Mouse (Mus musculus) intestine, embryonic 14.5 days (tissue): Measurements from ENCODE around the gene Dnajb13. TPM values are rescaled to one million over a fixed set of nuclear protein-coding genes. Genes with fewer than 3 reads are reported as not detected.

Experiments used
- ATAC-seq: fragments of 200-750 bp; cut with Nextera tagmentation; replicated peaks from 2 replicates; pipeline ENCODE4 v1.8.0; 2017; ENCODE audit warnings: low read depth, moderate number of reproducible peaks, moderate TSS enrichment, moderate library complexity; ENCODE audit not compliant: low FRiP score, low TSS enrichment
- DNase-seq: peaks from one replicate; pipeline ENCODE4 v3.0.0-alpha.2; 2018; ENCODE audit warnings: low spot score
- H3K27ac ChIP-seq: fragments of 300-500 bp; sonication (generic); 2 replicates; pipeline ENCODE4 v1.5.1; 2014; ENCODE audit warnings: low read depth, mild to moderate bottlenecking, control low read depth
- H3K27me3 ChIP-seq: fragments of 300-500 bp; sonication (generic); replicated peaks from 2 replicates; pipeline ENCODE4 v1.6.1; 2014; ENCODE audit warnings: low read length, control low read depth; ENCODE audit not compliant: control insufficient read depth, insufficient read depth
- H3K36me3 ChIP-seq: fragments of 300-500 bp; sonication (generic); 2 replicates; pipeline ENCODE4 v1.6.1; 2014; ENCODE audit warnings: low read length, control low read depth; ENCODE audit not compliant: control insufficient read depth, insufficient read depth
- H3K4me1 ChIP-seq: fragments of 300-500 bp; sonication (generic); replicated peaks from 2 replicates; pipeline ENCODE4 v1.6.1; 2014; ENCODE audit warnings: low read length, control low read depth, mixed read lengths; ENCODE audit not compliant: control insufficient read depth, insufficient read depth
- H3K4me2 ChIP-seq: fragments of 300-500 bp; sonication (generic); 2 replicates; pipeline ENCODE4 v1.6.1; 2014; ENCODE audit warnings: low read length
- H3K4me3 ChIP-seq: fragments of 300-500 bp; sonication (generic); 2 replicates; pipeline ENCODE4 v1.5.1; 2014; ENCODE audit warnings: low read depth, low read length, control low read depth, mixed read lengths
- H3K9ac ChIP-seq: fragments of 300-500 bp; sonication (generic); 2 replicates; pipeline ENCODE4 v1.6.1; 2014; ENCODE audit warnings: mild to moderate bottlenecking, low read length
- H3K9me3 ChIP-seq: fragments of 300-500 bp; sonication (generic); 2 replicates; pipeline ENCODE4 v1.6.1; 2016; ENCODE audit warnings: low read length, control low read depth; ENCODE audit not compliant: control insufficient read depth
- WGBS: fragments of 180-500 bp; shearing (Covaris S2); extraction: QIAGEN DNeasy Blood & Tissue Kit; methylation state at CpG from one replicate; pipeline ENCODE4 v1.1.7; 2014; 5-methylcytosine and 5-hydroxymethylcytosine counted together
- polyA plus RNA-seq: library from polyadenylated mRNA; unstranded; fragments of >200 nt; fragmentation: Nextera tagmentation; extraction: Ambion mirVana; gene quantifications from 2 replicates; pipeline ENCODE4 v1.2.1, GENCODE M21; 2014

Gene Dnajb13
- polyA plus RNA-seq = 0.24 and 0.26 TPM in 2 replicates

DNA sequence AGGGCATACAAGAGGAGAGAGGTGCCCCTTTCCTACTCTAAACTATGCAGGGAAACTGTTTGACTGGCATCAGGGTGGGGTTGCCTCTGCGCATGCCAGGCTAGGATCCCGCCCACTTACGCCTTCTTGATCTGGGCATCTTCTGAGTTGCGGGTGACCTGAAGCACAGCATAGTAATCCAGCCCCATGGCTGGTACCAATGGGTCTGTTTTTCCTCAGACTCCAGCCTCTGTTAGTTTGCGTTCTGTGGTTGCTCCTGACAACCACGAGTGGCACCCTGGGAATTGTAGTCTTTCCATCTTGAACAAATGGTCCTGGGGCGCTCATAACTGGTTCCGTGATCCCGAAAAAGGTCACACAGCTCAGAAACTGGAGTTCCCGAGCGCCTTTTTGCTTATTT lies at the start of gene Dnajb13:
Gene Dnajb13, minus strand, starts transcription at position 388 of the 400 bp plus-strand sequence.
- ATAC-seq (peak; percentile 32; the same call in 1 of the 2 replicates), DNase-seq (no peak)
- WGBS = 50% methylated on average over 11 of the region's 11 CpGs
- Histone ChIP-seq H3K27me3 (no peaks in the 10 kb centered on the region), H3K4me2 (no peak within 1 kb of the TSS), H3K4me3 (no peak within 1 kb of the TSS), H3K27ac (no peak within 1 kb of the TSS), H3K9me3 (no peaks in the 10 kb centered on the region), H3K4me1 (no peaks in the 10 kb centered on the region), H3K36me3 (no peaks in the 10 kb centered on the region), H3K9ac (no peak within 1 kb of the TSS)

DNA sequence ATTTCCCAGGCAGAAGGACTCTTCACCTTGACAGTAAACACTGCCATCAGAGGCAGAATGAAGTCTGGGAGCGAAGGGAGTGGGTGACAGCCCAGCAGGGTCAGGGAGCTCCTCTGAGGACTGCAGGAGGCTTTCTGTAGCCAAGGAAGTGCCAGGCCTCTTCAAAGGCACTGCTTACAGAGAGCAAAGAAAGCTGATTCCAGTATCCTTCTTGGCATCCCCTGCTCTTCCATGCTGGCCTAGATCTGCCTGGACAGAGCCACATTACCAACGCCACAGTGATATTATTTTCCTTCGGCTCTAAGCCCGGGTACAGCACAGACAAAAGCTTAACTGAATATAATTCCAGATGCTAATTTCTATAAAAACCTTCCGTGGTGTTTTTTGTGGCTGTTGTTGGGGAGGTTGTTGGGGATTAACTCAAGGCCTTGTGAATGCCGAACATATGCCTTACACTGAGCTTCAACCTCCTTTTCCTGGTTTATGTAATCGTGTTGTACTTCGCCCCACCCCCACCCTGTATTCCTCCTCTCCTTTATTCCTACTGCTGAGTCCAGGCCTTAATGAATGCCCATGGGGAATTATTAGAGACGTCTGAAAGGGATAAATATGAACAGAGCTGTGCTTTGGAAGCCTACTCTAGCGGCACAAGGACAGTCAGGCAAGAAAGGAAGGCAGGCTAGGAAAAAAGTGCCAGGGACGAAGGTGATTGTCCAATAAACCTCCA lies 47.3 kb upstream of the Dnajb13 start:
- no peaks in the 10 kb centered on the region for H3K4me1 ChIP-seq
- no peaks in the 10 kb centered on the region for H3K9me3 ChIP-seq
- no peak overlapping the region for H3K4me3 ChIP-seq
- no peak for ATAC-seq
- 76% methylated on average over 11 of the region's 11 CpGs for WGBS
- H3K27me3 ChIP-seq = no peaks in the 10 kb centered on the region
- no peak overlapping the region for H3K27ac ChIP-seq
- no peak overlapping the region for H3K4me2 ChIP-seq
- H3K36me3 ChIP-seq = peaks cover 9% of the 10 kb centered on the region
- no peak for DNase-seq
- no peak overlapping the region for H3K9ac ChIP-seq

DNA sequence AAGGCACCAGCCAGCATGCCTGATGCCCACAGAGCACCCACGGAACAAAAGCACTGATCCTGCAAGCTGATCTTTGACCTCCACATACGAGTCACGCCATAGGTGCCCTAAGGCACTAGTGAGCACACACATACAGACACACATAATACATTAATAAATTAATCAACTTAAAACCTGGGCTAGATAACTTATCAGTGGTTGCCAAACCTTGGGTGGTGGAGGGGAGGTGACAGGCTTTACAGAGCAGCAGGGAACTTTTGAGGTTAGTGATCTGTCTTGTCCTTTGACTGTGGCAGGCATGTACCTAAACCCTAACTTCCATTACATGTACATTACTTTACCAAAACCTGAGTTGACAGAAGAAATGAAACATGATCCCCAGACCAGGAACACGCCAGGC lies 44.6 kb upstream of the Dnajb13 start:
- no peaks in the 10 kb centered on the region for H3K9me3 ChIP-seq
- DNase-seq (no peak), ATAC-seq (no peak)
- WGBS = 75% methylated on average over 4 of the region's 4 CpGs
- H3K27me3 ChIP-seq = no peaks in the 10 kb centered on the region
- no peaks in the 10 kb centered on the region; the same call in 1 of the 2 replicates for H3K36me3 ChIP-seq
- H3K4me3 ChIP-seq = no peak overlapping the region
- H3K4me2 ChIP-seq = no peak overlapping the region
- no peak overlapping the region for H3K27ac ChIP-seq
- H3K9ac ChIP-seq = no peak overlapping the region
- H3K4me1 ChIP-seq = peaks cover 5% of the 10 kb centered on the region; the same call in 1 of the 2 replicates

DNA sequence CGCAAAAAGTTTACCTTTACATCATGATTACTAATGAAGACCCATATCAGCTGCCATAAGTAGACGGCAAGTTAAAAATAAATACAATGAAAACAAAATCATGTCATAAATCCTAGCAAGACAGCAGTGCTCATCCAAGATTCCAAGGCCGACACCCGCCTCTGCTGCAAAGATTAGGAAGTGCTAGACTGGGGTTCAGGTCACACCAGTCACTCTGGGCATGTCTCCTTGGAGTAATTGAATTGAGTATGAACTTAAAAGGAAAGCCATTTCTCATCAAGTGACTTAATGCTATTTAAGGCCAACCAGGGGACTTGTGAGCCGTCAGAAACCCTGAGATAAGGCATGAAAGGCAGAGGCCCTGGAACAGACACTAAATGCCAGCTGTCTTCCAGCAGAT lies 42.5 kb upstream of the Dnajb13 start:
- Histone ChIP-seq H3K9ac (no peak overlapping the region), H3K27me3 (no peaks in the 10 kb centered on the region), H3K4me1 (peaks cover 5% of the 10 kb centered on the region; the same call in 1 of the 2 replicates), H3K4me3 (no peak overlapping the region), H3K36me3 (peaks cover 3% of the 10 kb centered on the region; the same call in 1 of the 2 replicates), H3K4me2 (no peak overlapping the region), H3K9me3 (no peaks in the 10 kb centered on the region), H3K27ac (no peak overlapping the region)
- ATAC-seq (no peak), DNase-seq (no peak)
- WGBS = 62% methylated on average over 5 of the region's 5 CpGs

GRCm38 (mm10) chr7:100555431-100555951 lies 40.7 kb upstream of the Dnajb13 start:
- no peaks in the 10 kb centered on the region for H3K27me3 ChIP-seq
- no peak overlapping the region for H3K4me3 ChIP-seq
- H3K9ac ChIP-seq = no peak overlapping the region
- peaks cover 5% of the 10 kb centered on the region; the same call in 1 of the 2 replicates for H3K4me1 ChIP-seq
- H3K36me3 ChIP-seq = peaks cover 14% of the 10 kb centered on the region
- no peak; the same call in 1 of the 2 replicates for ATAC-seq
- DNase-seq = peak; percentile 60
- no peak overlapping the region for H3K4me2 ChIP-seq
- 37% methylated on average over 13 of the region's 13 CpGs for WGBS
- H3K27ac ChIP-seq = peak overlapping the region; percentile 81
- H3K9me3 ChIP-seq = no peaks in the 10 kb centered on the region

DNA sequence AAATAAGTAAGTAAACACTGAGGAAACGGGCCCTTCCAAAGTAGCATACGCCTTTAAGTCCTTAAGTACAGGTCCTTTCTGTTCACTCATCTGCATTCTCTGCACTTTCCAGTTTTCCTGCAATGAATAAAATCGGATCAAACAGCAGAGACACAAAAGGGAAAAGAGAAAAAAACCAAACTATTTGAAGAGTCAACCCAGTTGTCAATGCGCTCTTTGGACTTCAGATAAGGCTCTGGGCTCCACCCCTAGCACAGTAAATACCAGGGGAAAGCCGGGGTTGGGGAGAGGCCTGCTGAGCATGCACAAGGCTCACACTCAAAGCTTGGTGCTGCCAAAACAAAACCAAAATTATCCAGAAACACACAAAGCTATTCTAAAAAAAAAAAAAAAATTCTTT lies 40.2 kb upstream of the Dnajb13 start:
- peaks cover 19% of the 10 kb centered on the region for H3K36me3 ChIP-seq
- H3K9me3 ChIP-seq = no peaks in the 10 kb centered on the region
- no peak overlapping the region for H3K4me2 ChIP-seq
- ATAC-seq = peak; percentile 77; the same call in 1 of the 2 replicates
- 57% methylated on average over 5 of the region's 5 CpGs for WGBS
- no peak for DNase-seq
- peaks cover 5% of the 10 kb centered on the region; the same call in 1 of the 2 replicates for H3K4me1 ChIP-seq
- H3K9ac ChIP-seq = no peak overlapping the region
- no peak overlapping the region for H3K4me3 ChIP-seq
- H3K27me3 ChIP-seq = no peaks in the 10 kb centered on the region
- H3K27ac ChIP-seq = peak overlapping the region; percentile 81

DNA sequence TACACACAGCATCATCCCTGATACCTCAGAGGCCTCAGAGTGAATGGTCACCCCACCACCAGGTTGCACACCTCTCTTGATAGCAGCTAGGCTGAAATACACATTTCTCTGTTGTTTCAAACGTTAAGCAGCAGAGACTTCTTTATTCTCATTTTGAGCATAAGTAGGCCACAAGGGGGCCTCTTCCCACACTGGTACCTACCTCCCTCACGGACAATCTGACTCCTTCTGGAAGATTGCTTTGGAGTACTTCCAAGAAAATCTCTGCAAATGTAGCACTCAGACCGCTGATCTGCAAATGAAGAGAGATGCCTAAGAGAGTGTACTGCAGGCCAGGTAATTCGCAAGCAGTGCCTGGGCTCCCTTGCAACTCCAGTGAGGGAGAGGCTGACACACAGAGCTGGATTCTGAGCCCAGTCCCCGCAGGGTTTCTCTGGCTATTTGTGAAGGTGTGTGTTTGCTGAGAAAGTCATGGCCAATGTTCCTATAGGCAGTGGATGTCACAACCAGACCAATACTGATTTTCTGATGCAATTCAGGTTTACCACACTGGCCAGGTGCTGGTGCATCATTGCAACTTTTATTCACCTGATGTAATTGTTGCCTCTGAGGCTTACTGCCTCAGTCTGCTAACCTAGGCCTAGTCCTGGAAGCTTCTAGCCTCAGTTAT lies 35.7 kb upstream of the Dnajb13 start:
- peaks cover 47% of the 10 kb centered on the region for H3K36me3 ChIP-seq
- ATAC-seq (no peak), DNase-seq (no peak)
- H3K4me2 ChIP-seq = no peak overlapping the region
- no peak overlapping the region for H3K27ac ChIP-seq
- H3K27me3 ChIP-seq = no peaks in the 10 kb centered on the region
- H3K4me1 ChIP-seq = peaks cover 5% of the 10 kb centered on the region; the same call in 1 of the 2 replicates
- H3K9me3 ChIP-seq = no peaks in the 10 kb centered on the region
- H3K9ac ChIP-seq = no peak overlapping the region
- 57% methylated on average over 5 of the region's 5 CpGs for WGBS
- no peak overlapping the region for H3K4me3 ChIP-seq

- DNase-seq (no peak), ATAC-seq (no peak)
- Histone ChIP-seq H3K27me3 (no peaks in the 10 kb centered on the region), H3K4me3 (no peak overlapping the region), H3K27ac (no peak overlapping the region), H3K4me1 (peaks cover 3% of the 10 kb centered on the region; the same call in 1 of the 2 replicates), H3K9me3 (no peaks in the 10 kb centered on the region), H3K36me3 (peaks cover 47% of the 10 kb centered on the region), H3K9ac (no peak overlapping the region), H3K4me2 (no peak overlapping the region)
- 97% methylated on average over 3 of the region's 3 CpGs for WGBS
Observed at GRCm38 (mm10) chr7:100549796-100550195, 35.0 kb upstream of the Dnajb13 start.
